Mouse (Mus musculus) neural tube, embryonic 15.5 days (tissue): Measurements from ENCODE around the gene Pola2. TPM values are rescaled to one million over a fixed set of nuclear protein-coding genes. Genes with fewer than 3 reads are reported as not detected.

Experiments used
- ATAC-seq: fragments of 200-750 bp; cut with Nextera tagmentation; 2 replicates; pipeline ENCODE4 v1.8.0; 2017; ENCODE audit warnings: mild to moderate bottlenecking, moderate TSS enrichment, moderate library complexity; ENCODE audit not compliant: low FRiP score
- H3K27ac ChIP-seq: fragments of 300-500 bp; sonication (generic); replicated peaks from 2 replicates; pipeline ENCODE4 v1.5.1; 2015; ENCODE audit warnings: mild to moderate bottlenecking, inconsistent platforms
- H3K27me3 ChIP-seq: fragments of 300-500 bp; sonication (generic); replicated peaks from 2 replicates; pipeline ENCODE4 v1.6.1; 2015; ENCODE audit warnings: inconsistent platforms
- H3K36me3 ChIP-seq: fragments of 300-500 bp; sonication (generic); 2 replicates; pipeline ENCODE4 v1.6.1; 2015; ENCODE audit warnings: inconsistent platforms
- H3K4me1 ChIP-seq: fragments of 300-500 bp; sonication (generic); 2 replicates; pipeline ENCODE4 v1.6.1; 2015; ENCODE audit warnings: inconsistent platforms
- H3K4me2 ChIP-seq: fragments of 300-500 bp; sonication (generic); 2 replicates; pipeline ENCODE4 v1.6.1; 2015; ENCODE audit warnings: inconsistent platforms, mild to moderate bottlenecking, moderate library complexity
- H3K4me3 ChIP-seq: fragments of 300-500 bp; sonication (generic); replicated peaks from 2 replicates; pipeline ENCODE4 v1.5.1; 2015; ENCODE audit warnings: mild to moderate bottlenecking, inconsistent platforms
- H3K9ac ChIP-seq: fragments of 300-500 bp; sonication (generic); replicated peaks from 2 replicates; pipeline ENCODE4 v1.6.1; 2015; ENCODE audit warnings: mild to moderate bottlenecking, inconsistent platforms
- H3K9me3 ChIP-seq: fragments of 300-500 bp; sonication (generic); replicated peaks from 2 replicates; pipeline ENCODE4 v1.6.1; 2016; ENCODE audit warnings: inconsistent platforms
- WGBS: fragments of 180-500 bp; shearing (Covaris S2); methylation state at CpG from one replicate; pipeline ENCODE4 v1.1.7; 2015; ENCODE audit warnings: mixed read lengths; 5-methylcytosine and 5-hydroxymethylcytosine counted together
- polyA plus RNA-seq: library from polyadenylated mRNA; unstranded; fragments of >200 nt; fragmentation: Nextera tagmentation; extraction: Ambion mirVana; gene quantifications from 2 replicates; pipeline ENCODE4 v1.2.1, GENCODE M21; 2015

Gene Pola2
- polyA plus RNA-seq, 1 experiment from 2014 or later: 19.9 TPM

DNA sequence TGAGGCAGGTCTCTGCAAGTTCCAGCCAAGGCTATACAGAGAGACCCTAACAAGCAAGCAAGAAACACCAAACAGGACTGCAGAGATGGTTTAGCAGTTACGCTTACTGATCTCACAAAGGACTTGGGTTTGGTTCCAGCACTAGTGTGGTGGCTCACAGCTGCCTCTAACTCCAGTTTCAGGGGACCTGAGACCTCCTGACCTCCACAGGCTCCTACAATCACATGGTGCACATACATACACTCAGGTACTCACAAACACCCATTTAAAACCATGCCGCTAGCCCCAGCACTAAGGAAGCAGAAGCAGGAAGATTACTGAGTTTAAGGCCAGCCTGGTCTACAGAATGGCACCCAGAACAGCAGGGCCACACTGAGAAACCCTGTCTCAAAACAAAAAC lies 802 bp upstream of the Pola2 start:
- H3K4me2 ChIP-seq: peak overlapping the region; percentile 98
- no peaks in the 10 kb centered on the region for H3K9me3 ChIP-seq
- H3K9ac ChIP-seq: peak overlapping the region; percentile 74; the same call in 1 of the 2 replicates
- ATAC-seq: no peak
- no peaks in the 10 kb centered on the region for H3K36me3 ChIP-seq
- 85% methylated on average over 2 of the region's 2 CpGs for WGBS
- no peaks in the 10 kb centered on the region for H3K27me3 ChIP-seq
- H3K27ac ChIP-seq: 0 out of 2 replicates have a peak overlapping the region, but pooled peaks have one; percentile 69
- H3K4me3 ChIP-seq: peak overlapping the region; percentile 75
- H3K4me1 ChIP-seq: peaks cover 24% of the 10 kb centered on the region

DNA sequence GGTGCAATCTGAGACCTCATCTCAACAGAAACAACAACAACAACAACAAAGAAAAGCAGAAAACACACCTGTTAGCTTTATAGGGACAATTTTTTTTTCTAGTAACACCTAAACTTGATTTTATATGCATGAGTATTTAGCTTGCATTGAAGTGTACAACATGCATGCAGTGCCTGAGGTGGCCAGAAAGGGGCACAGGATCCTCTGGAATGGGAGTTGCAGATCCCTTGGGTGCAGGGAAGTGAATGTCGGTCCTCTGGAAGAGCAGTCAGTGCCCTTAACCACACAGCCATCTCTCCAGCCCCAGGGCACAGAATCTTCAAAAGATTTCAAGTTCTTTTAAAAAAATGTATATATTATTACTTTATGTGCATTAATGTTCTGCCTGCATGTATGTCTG lies 1.4 kb downstream of the Pola2 start:
- Histone ChIP-seq H3K27me3 (no peaks in the 10 kb centered on the region), H3K9ac (no peak overlapping the region), H3K36me3 (peaks cover 6% of the 10 kb centered on the region; the same call in 1 of the 2 replicates), H3K4me3 (peak overlapping the region; percentile 75; the same call in 1 of the 2 replicates), H3K9me3 (no peaks in the 10 kb centered on the region), H3K27ac (no peak overlapping the region), H3K4me2 (peak overlapping the region; percentile 98), H3K4me1 (peaks cover 24% of the 10 kb centered on the region)
- WGBS: 25% methylated on average over 1 of the region's 1 CpGs
- no peak for ATAC-seq

DNA sequence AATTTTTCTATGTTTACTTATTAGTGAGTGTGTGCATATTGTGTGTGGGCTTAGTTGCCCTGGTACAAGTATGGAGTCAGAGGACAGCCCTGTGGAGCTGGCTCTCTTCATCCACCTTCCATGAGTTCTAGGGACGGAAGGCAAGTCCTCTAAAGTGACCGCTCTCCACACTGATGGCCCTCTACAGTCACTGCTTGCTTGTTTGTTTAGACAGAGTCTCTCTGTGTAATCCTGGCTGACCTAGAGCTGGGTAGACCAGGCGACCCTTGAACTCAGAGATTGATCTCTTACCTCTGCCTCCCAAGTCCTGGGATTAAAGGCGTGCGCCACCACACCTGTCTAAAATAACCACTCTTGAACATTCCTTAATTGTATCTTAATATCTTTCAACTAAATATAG lies 6.6 kb downstream of the Pola2 start:
- WGBS: 94% methylated on average over 5 of the region's 5 CpGs
- Histone ChIP-seq H3K36me3 (peaks cover 15% of the 10 kb centered on the region; the same call in 1 of the 2 replicates), H3K27ac (no peak overlapping the region), H3K4me1 (peaks cover 4% of the 10 kb centered on the region), H3K9ac (no peak overlapping the region), H3K27me3 (no peaks in the 10 kb centered on the region), H3K4me3 (no peak overlapping the region), H3K4me2 (no peak overlapping the region), H3K9me3 (no peaks in the 10 kb centered on the region)
- no peak for ATAC-seq

DNA sequence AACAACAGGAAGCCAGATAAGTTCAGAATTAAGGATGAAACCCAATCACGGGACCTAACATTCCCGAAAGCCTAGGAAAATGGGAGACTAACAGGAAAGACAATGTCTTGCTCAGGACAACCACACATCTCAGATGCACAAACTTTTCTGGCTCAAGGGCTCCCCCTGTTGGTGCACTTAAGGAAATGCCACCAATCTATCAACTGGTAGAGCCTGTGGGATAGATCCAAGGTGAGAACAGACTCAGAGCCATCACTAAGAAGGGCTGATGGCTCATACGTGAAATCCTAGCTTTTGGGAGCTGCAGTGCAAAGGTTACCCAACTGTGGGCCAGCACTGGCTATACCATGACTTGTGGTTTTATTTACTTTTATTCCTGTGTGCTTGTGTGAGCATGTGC lies 7.3 kb downstream of the Pola2 start:
- Histone ChIP-seq H3K4me2 (no peak overlapping the region), H3K4me1 (peaks cover 3% of the 10 kb centered on the region; the same call in 1 of the 2 replicates), H3K4me3 (no peak overlapping the region), H3K27ac (no peak overlapping the region), H3K9ac (no peak overlapping the region), H3K9me3 (no peaks in the 10 kb centered on the region), H3K27me3 (no peaks in the 10 kb centered on the region), H3K36me3 (peaks cover 17% of the 10 kb centered on the region; the same call in 1 of the 2 replicates)
- no peak for ATAC-seq
- 45% methylated on average over 3 of the region's 3 CpGs for WGBS

DNA sequence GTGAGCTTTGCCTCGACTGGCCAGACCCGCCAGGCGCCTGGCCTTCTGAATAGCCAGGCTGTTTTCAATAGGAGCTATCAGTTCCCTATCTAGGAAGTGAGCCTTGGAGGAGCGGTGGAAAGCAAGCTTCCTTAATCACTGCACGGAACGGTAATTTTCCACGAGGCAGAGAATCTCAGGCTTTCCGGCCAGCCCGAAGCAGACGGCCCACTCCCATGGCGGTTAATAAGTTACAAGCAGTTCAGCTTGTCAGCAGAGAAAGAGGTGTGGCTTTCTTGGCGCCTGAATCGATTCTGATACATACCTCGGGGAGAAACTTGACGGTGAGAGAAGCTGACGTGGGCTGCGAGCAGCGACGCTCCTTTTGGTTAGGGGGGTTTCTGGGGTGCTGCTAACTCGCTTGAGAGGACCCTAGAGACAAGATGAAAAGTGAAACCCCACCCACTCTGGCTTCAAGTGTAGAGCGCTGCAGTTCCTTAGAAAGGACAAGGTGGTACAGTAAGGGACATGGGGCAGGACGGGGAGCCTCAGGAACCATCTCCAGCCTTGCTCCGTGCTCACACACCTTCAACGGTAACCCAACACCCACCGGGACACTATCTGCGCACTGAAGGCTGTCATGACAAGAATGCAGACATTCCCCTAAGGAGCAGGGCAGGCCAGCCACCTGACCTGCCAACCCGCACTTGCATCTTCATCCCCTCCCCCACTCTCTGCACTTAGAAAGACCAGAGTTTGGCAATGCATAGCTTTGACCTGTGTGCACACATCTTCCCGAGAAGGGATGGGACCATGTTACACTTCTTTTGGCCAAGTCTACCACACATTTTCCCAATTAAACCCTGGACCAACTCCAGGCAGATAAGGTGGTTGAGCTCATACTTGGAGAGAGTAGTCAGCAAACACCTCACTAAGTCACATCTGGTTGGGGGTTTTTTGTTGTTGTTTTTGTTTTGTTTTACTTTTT lies 8.0 kb downstream of the Pola2 start:
- H3K27ac ChIP-seq: no peak overlapping the region
- no peaks in the 10 kb centered on the region for H3K27me3 ChIP-seq
- H3K9me3 ChIP-seq: no peaks in the 10 kb centered on the region
- 86% methylated on average over 28 of the region's 28 CpGs for WGBS
- peaks cover 3% of the 10 kb centered on the region; the same call in 1 of the 2 replicates for H3K4me1 ChIP-seq
- no peak overlapping the region for H3K9ac ChIP-seq
- peaks cover 22% of the 10 kb centered on the region for H3K36me3 ChIP-seq
- no peak overlapping the region for H3K4me2 ChIP-seq
- H3K4me3 ChIP-seq: no peak overlapping the region
- ATAC-seq: no peak

DNA sequence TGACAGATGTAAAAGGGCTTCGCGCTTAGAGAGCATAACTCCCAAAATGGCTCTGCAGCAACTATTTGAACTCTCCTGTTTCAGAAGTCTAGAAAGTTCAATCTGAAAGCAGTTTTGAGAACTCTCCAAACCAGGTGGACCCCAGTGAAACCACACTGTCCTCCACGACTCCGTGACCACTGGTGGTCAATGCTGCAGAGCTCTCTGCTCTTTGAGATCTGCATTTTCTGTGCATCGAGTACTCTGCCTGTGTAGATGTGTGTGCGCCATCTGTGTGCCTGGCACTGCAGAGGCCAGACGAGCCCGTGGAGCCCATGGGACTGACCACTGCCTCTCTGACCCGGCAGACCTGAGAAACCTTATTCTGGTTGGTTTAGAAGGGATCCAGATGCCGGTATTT lies 9.1 kb downstream of the Pola2 start:
- Histone ChIP-seq H3K36me3 (peaks cover 30% of the 10 kb centered on the region), H3K27me3 (no peaks in the 10 kb centered on the region), H3K9ac (no peak overlapping the region), H3K27ac (no peak overlapping the region), H3K4me3 (no peak overlapping the region), H3K4me1 (peaks cover 3% of the 10 kb centered on the region; the same call in 1 of the 2 replicates), H3K9me3 (no peaks in the 10 kb centered on the region), H3K4me2 (no peak overlapping the region)
- whole genome bisulfite sequencing: 92% methylated on average over 10 of the region's 10 CpGs
- no peak for ATAC-seq

DNA sequence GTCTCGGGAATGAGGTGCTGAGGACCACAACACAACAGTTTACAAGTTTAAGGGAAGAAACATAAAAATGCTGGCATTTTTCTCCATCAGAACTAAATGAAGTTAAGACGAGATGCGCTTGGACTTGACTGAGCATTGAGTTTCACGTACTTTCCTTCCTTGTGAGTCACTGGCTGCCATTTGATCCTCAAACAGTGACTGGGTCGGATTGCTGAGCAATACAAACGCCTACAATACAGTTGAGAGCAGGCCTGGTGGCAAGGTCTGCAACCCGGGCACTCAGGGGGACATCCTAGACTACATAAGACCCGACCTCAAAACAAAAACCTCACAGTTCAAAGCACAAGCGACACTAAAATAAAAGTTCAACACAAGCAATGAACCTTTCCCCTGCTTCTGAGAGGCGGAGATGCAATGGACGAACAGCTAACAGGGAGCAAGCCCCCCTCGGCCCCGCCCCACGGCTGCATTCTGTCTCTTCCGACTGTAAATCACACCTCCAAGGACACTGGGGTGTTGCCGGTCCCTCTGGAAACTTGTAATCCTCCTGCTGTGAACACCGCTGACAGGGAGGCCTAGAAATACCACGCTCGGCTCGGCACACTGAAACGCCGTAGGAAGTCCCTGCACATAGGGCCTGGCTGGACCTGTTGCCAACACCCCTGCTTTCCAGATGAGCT lies 9.8 kb downstream of the Pola2 start:
- Histone ChIP-seq H3K4me2 (no peak overlapping the region), H3K27me3 (no peaks in the 10 kb centered on the region), H3K36me3 (peaks cover 32% of the 10 kb centered on the region), H3K27ac (no peak overlapping the region), H3K9ac (no peak overlapping the region), H3K4me1 (peaks cover 3% of the 10 kb centered on the region; the same call in 1 of the 2 replicates), H3K9me3 (no peaks in the 10 kb centered on the region), H3K4me3 (no peak overlapping the region)
- no peak for ATAC-seq
- WGBS: 67% methylated on average over 22 of the region's 22 CpGs

DNA sequence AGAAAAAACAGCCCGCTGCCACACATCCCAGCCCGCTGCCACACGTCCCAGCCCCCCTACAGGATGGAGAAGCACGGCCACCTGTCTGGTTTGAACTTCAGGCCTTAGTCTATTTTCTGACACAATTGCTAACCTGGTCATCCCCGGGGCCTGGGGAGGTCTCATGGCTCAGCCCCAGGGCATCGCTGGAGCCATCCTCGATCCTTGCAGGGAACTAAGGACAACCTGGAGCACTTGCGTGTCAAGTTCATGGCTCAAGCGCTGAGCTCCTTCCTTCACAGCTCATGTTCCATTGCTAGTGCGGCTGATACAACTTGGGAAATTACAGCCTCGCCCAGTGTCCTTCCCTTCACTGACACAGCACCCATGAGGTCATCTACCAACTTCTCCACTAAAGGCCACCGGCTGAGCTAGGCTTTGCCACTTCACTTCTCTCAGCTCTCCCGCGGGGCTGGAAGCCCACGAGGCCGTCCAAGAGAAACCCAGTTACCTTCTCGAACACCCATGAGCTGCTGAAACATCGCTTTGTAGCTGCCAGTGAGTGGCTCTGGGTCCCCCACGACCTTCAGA lies 10.7 kb downstream of the Pola2 start:
- ATAC-seq: no peak
- Histone ChIP-seq H3K27ac (no peak overlapping the region), H3K4me1 (peaks cover 3% of the 10 kb centered on the region; the same call in 1 of the 2 replicates), H3K9me3 (no peaks in the 10 kb centered on the region), H3K36me3 (peaks cover 28% of the 10 kb centered on the region), H3K27me3 (no peaks in the 10 kb centered on the region), H3K4me2 (no peak overlapping the region), H3K9ac (no peak overlapping the region), H3K4me3 (no peak overlapping the region)
- 93% methylated on average over 19 of the region's 19 CpGs for WGBS

DNA sequence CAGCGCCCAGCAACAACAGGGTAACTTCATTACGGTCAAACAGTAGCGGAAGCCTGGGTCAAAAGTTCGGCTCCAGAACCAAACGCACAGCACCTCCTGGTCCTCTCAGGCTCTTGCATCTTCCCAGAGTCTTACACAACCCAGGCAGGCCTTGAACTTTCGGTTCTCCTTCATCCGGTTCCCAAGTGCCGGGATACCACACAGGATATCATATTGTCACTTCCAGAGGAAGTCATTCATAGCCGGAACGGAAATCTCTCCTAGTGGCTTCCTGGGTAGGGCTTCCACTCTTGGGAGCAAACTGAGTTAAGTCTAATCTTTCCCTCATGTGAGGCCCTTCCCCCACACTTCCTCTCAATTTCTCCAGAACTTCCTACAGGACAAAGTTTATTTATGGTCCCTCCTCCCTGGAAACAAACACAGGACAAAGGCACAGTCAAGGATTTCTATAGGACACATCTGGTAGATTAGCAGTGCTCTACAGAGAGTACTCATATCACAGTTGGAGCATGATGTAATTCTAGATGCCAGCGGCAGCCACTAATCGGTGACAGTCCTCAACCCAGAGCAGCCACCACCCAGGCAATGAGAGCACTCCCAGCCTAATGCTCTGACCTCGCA lies 11.8 kb downstream of the Pola2 start:
- Histone ChIP-seq H3K9ac (no peak overlapping the region; the same call in 1 of the 2 replicates), H3K9me3 (no peaks in the 10 kb centered on the region), H3K27me3 (no peaks in the 10 kb centered on the region), H3K36me3 (peaks cover 27% of the 10 kb centered on the region), H3K4me3 (no peak overlapping the region), H3K27ac (no peak overlapping the region), H3K4me1 (peaks cover 3% of the 10 kb centered on the region; the same call in 1 of the 2 replicates), H3K4me2 (no peak overlapping the region)
- ATAC-seq: no peak
- 87% methylated on average over 13 of the region's 13 CpGs for WGBS

DNA sequence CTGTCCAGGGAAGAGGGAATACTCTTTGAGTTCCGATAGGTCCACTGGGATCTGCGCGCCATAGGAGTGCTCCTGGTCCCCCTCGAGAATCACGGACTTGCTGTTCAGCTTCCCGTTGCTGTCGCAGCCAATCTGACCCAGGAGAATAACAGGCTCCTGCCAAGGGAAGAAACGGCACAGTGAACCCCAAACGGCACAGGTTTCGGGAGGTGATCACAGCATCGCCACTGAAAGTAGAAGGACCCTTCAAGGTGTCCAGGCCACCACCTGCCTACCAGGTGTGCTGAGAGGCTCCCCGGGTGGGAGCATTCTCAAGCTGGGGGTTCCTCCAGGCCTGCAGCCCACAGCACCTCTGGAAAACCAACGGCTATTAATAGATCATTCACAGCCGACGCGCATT lies 12.4 kb downstream of the Pola2 start:
- Histone ChIP-seq H3K27ac (no peak overlapping the region), H3K4me3 (no peak overlapping the region), H3K4me2 (no peak overlapping the region), H3K9me3 (no peaks in the 10 kb centered on the region), H3K9ac (no peak overlapping the region), H3K36me3 (peaks cover 27% of the 10 kb centered on the region), H3K4me1 (peaks cover 3% of the 10 kb centered on the region; the same call in 1 of the 2 replicates), H3K27me3 (no peaks in the 10 kb centered on the region)
- ATAC-seq: no peak
- 95% methylated on average over 16 of the region's 16 CpGs for WGBS

DNA sequence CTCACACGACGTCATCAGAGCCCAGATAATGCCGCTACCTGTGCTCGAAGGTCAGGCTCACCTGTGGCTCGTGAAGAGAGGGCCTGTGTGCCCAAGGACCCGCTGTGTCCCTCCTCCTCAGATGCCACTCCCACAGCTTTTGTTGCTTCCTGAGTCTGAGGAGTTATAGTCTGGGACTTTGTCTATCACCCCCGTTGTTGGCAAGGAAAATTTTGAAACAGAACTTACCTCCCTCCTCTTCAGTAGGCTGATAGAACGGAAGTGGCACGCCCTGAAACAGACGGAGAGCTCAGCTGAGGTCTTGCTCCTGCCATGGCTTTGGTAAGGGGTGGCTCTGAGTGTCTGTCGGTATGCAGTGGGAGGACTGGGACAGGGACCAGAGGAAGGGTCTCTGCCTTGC lies 13.8 kb downstream of the Pola2 start:
- H3K9ac ChIP-seq: no peak overlapping the region
- no peaks in the 10 kb centered on the region for H3K27me3 ChIP-seq
- peaks cover 5% of the 10 kb centered on the region; the same call in 1 of the 2 replicates for H3K4me1 ChIP-seq
- H3K4me2 ChIP-seq: no peak overlapping the region
- no peak overlapping the region for H3K4me3 ChIP-seq
- ATAC-seq: no peak
- 95% methylated on average over 11 of the region's 11 CpGs for WGBS
- H3K27ac ChIP-seq: no peak overlapping the region
- peaks cover 26% of the 10 kb centered on the region for H3K36me3 ChIP-seq
- H3K9me3 ChIP-seq: no peaks in the 10 kb centered on the region
